Mouse (Mus musculus) forebrain, embryonic 12.5 days (tissue): ENCODE data around the gene Stard9. TPM values are rescaled to one million over a fixed set of nuclear protein-coding genes. Genes with fewer than 3 reads are reported as not detected.
"Not testable (repeated sequence)": the region's sequence is repeated elsewhere in the genome, so short reads cannot be mapped to it uniquely, and the experiment has no call there.

Experiments
- ATAC-seq: fragments of 200-750 bp; cut with Nextera tagmentation; 2 replicates; pipeline ENCODE4 v1.8.0; 2017; ENCODE audit warnings: moderate TSS enrichment; ENCODE audit not compliant: low FRiP score
- H3K27ac ChIP-seq: fragments of 300-500 bp; sonication (generic); 2 replicates; pipeline ENCODE4 v1.5.1; 2016; ENCODE audit warnings: mild to moderate bottlenecking
- H3K27me3 ChIP-seq: fragments of 300-500 bp; sonication (generic); 2 replicates; pipeline ENCODE4 v1.6.1; 2016; ENCODE audit warnings: mild to moderate bottlenecking
- H3K36me3 ChIP-seq: fragments of 300-500 bp; sonication (generic); replicated peaks from 2 replicates; pipeline ENCODE4 v1.6.1; 2016; ENCODE audit warnings: mild to moderate bottlenecking
- H3K4me1 ChIP-seq: fragments of 300-500 bp; sonication (generic); 2 replicates; pipeline ENCODE4 v1.6.1; 2016
- H3K4me2 ChIP-seq: fragments of 300-500 bp; sonication (generic); 2 replicates; pipeline ENCODE4 v1.6.1; 2016; ENCODE audit warnings: mild to moderate bottlenecking, moderate library complexity
- H3K4me3 ChIP-seq: fragments of 300-500 bp; sonication (generic); replicated peaks from 2 replicates; pipeline ENCODE4 v1.5.1; 2016; ENCODE audit warnings: mild to moderate bottlenecking
- H3K9ac ChIP-seq: fragments of 300-500 bp; sonication (generic); 2 replicates; pipeline ENCODE4 v1.6.1; 2016; ENCODE audit warnings: mild to moderate bottlenecking
- H3K9me3 ChIP-seq: fragments of 300-500 bp; sonication (generic); 2 replicates; pipeline ENCODE4 v1.6.1; 2016
- WGBS: fragments of 180-500 bp; shearing (Covaris S2); methylation state at CpG from one replicate; pipeline ENCODE4 v1.1.7; 2016; 5-methylcytosine and 5-hydroxymethylcytosine counted together
- polyA plus RNA-seq: library from polyadenylated mRNA; unstranded; fragments of >200 nt; fragmentation: Nextera tagmentation; extraction: Ambion mirVana; gene quantifications from 2 replicates; pipeline ENCODE4 v1.2.1, GENCODE M21; 2016

Stard9 gene
- polyA plus RNA-seq, 1 experiment from 2014 or later, result 4.7 TPM

GRCm38 (mm10) chr2:120656711-120657110 is 27.8 kb downstream of the Stard9 start:
- Histone ChIP-seq H3K4me1 (no peaks in the 10 kb centered on the region), H3K4me2 (no peak overlapping the region), H3K36me3 (no peaks in the 10 kb centered on the region), H3K9ac (no peak overlapping the region), H3K27ac (no peak overlapping the region), H3K4me3 (no peak overlapping the region), H3K9me3 (no peaks in the 10 kb centered on the region), H3K27me3 (no peaks in the 10 kb centered on the region)
- no peak for ATAC-seq
- WGBS, result 94% methylated on average over 2 of the region's 2 CpGs

DNA sequence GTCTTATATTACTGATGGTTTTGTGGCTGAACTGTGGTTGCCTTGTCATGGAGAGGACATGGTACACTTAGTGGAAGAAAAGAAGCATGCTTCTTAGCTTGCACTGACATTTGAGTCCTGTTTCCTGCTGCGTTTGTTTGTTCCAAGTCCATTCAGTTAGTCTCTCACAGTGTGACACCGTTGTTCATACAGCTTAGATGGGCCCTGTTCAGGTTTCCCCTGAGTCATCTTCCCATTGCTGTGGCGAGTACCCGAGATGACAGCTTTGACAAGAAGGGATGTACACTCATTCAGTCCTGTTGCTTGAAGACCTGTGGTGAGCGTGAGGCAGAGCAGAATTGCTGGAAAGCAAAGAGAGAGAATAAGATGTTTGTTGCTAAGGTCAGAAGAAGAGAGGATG is 29.6 kb downstream of the Stard9 start:
- WGBS, result 71% methylated on average over 5 of the region's 5 CpGs
- H3K4me3 ChIP-seq, result no peak overlapping the region
- ATAC-seq, result no peak
- H3K4me2 ChIP-seq, result no peak overlapping the region
- H3K4me1 ChIP-seq, result no peaks in the 10 kb centered on the region
- H3K27me3 ChIP-seq, result no peaks in the 10 kb centered on the region
- no peak overlapping the region for H3K9ac ChIP-seq
- H3K9me3 ChIP-seq, result no peaks in the 10 kb centered on the region
- no peak overlapping the region for H3K27ac ChIP-seq
- H3K36me3 ChIP-seq, result no peaks in the 10 kb centered on the region

DNA sequence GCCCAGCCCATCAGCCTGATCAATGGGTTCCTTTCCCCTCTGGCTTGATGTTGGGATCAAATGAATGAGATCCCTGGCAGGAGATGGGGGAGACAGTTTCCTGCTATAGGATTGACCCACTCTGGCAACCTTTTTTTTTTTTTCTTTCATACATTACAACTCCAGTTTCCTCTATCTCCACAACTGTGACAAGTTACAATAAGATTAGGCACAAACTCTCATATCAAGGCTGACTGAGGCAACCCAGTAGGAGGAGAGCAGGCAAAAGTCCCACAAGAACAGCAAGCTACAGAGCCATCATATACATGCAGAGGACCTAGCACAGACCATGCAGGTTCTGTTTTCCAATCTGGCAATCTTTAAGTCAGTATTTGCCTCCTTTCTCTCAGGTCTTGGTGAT is 30.4 kb downstream of the Stard9 start:
- no peak overlapping the region for H3K4me3 ChIP-seq
- H3K27ac ChIP-seq, result no peak overlapping the region
- ATAC-seq, result no peak
- H3K4me2 ChIP-seq, result no peak overlapping the region
- H3K9me3 ChIP-seq, result no peaks in the 10 kb centered on the region
- no peak overlapping the region for H3K9ac ChIP-seq
- H3K27me3 ChIP-seq, result no peaks in the 10 kb centered on the region
- H3K36me3 ChIP-seq, result no peaks in the 10 kb centered on the region
- no peaks in the 10 kb centered on the region for H3K4me1 ChIP-seq

- Histone ChIP-seq H3K9ac (no peak overlapping the region), H3K36me3 (no peaks in the 10 kb centered on the region), H3K4me3 (no peak overlapping the region), H3K27me3 (no peaks in the 10 kb centered on the region), H3K4me2 (no peak overlapping the region), H3K4me1 (no peaks in the 10 kb centered on the region), H3K27ac (no peak overlapping the region), H3K9me3 (no peaks in the 10 kb centered on the region)
- no peak for ATAC-seq
- 90% methylated on average over 5 of the region's 5 CpGs for WGBS
Observed at GRCm38 (mm10) chr2:120660486-120661078, 31.7 kb downstream of the Stard9 start.

DNA sequence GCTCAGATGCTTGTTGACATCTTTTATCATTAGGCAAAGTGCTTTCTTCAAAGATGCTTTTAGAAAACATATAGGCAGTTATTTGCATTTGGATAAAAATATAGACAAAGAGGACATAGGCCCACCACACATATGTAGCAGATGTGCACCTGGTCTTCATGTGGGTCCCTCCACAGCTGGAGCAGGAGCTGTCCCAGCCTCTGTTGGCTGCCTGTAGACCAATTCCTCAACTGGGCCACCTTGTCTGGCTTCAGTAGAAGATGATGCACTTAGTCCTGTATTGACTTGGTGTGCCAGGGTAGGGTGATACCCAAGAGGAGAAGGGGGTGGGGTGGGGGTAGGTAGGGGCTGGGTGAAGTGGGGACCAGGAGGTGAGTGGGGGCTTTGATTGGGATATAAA is 33.8 kb downstream of the Stard9 start:
- Histone ChIP-seq H3K4me3 (no peak overlapping the region), H3K9me3 (no peaks in the 10 kb centered on the region), H3K4me2 (no peak overlapping the region), H3K36me3 (no peaks in the 10 kb centered on the region), H3K9ac (no peak overlapping the region), H3K4me1 (no peaks in the 10 kb centered on the region), H3K27ac (no peak overlapping the region), H3K27me3 (no peaks in the 10 kb centered on the region)
- ATAC-seq, result no peak

DNA sequence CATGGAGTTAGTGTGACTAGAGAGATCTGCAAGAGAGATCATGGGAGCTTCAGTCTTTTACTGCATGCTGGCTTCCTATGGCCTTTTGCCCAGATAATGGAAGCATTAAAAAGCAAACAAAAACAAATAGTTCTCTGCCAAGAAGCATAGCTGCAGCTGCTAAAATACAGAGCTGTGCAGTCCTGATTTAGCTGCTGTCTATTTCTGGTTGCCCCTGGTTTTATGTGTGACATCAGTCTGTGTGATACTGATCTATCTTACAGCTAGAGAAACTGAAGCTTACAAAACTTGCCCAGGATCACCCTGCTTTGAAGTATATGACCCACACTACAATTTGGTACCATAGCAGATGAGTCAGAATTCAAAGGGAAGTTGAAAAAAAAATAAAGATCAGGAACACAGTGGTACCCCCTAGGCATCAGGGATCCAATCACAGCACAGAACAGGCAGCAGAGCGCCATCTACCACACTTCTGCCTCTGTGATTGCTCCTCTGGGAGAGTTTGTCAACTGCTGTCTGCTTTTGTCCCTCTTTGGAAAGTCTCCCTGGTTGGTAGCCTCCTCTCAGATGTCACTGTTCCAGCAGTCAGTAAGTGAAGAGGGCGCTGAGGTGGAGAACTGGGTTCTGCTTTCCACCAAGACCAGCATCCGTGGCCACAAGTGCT is 34.7 kb downstream of the Stard9 start:
- Histone ChIP-seq H3K4me2 (no peak overlapping the region), H3K36me3 (no peaks in the 10 kb centered on the region), H3K27me3 (no peaks in the 10 kb centered on the region), H3K9me3 (no peaks in the 10 kb centered on the region), H3K27ac (no peak overlapping the region), H3K9ac (no peak overlapping the region), H3K4me1 (no peaks in the 10 kb centered on the region), H3K4me3 (no peak overlapping the region)
- 78% methylated on average over 3 of the region's 3 CpGs for WGBS
- no peak for ATAC-seq

DNA sequence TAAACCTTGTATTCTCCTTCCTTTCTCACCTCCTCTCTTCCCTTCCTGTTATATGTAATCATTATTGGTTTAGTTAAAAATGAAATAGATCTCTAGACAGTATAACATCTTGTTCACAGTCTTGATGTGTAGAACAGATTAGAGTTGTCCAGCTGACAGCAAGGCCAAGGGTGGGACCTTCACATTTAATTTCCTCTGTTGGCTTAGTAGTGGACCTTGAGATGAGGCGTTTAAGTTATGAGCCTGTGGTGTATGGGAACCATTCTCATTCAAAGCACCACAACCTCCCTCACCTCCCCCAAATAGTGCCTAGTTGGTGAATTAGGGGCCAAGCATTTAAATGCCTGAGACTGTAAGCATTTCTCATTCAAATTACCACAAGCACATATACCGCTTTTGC is 38.5 kb downstream of the Stard9 start:
- H3K27me3 ChIP-seq, result no peaks in the 10 kb centered on the region
- no peak overlapping the region for H3K4me3 ChIP-seq
- no peak overlapping the region for H3K4me2 ChIP-seq
- no peaks in the 10 kb centered on the region for H3K36me3 ChIP-seq
- no peak overlapping the region for H3K27ac ChIP-seq
- H3K9ac ChIP-seq, result no peak overlapping the region
- no peak for ATAC-seq
- H3K9me3 ChIP-seq, result no peaks in the 10 kb centered on the region
- H3K4me1 ChIP-seq, result no peaks in the 10 kb centered on the region
- WGBS, result 83% methylated on average over 2 of the region's 2 CpGs

DNA sequence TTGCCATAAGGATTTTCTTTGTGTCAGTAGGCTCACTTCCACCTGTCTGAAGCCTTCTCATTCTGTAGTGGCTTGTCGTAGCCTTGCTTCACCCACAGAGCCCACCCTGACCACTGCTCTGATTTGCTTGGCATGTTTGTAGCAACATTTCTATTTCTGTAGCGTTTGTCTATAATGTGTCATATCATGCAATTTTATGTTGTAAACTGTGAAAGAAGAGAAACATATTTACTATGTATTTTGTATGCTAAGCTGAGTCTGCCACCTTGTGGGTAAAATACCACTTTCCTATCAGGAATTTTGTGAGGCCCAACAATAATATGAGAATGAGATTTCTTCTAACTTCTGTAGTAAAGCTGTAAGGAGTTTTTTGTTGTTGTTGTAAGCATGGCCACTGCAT is 41.3 kb downstream of the Stard9 start:
- no peak overlapping the region for H3K9ac ChIP-seq
- 87% methylated on average over 2 of the region's 2 CpGs for WGBS
- no peaks in the 10 kb centered on the region for H3K9me3 ChIP-seq
- H3K27ac ChIP-seq, result no peak overlapping the region
- no peaks in the 10 kb centered on the region for H3K4me1 ChIP-seq
- H3K4me2 ChIP-seq, result no peak overlapping the region
- no peak overlapping the region for H3K4me3 ChIP-seq
- ATAC-seq, result no peak
- H3K27me3 ChIP-seq, result no peaks in the 10 kb centered on the region
- no peaks in the 10 kb centered on the region for H3K36me3 ChIP-seq

- not testable (repeated sequence) for H3K27ac ChIP-seq, H3K36me3 ChIP-seq, H3K27me3 ChIP-seq, H3K4me2 ChIP-seq, H3K4me1 ChIP-seq, H3K9ac ChIP-seq, H3K9me3 ChIP-seq, H3K4me3 ChIP-seq, ATAC-seq
- 94% methylated on average over 7 of the region's 7 CpGs for WGBS
Observed at GRCm38 (mm10) chr2:120681151-120681550, 52.2 kb downstream of the Stard9 start.

DNA sequence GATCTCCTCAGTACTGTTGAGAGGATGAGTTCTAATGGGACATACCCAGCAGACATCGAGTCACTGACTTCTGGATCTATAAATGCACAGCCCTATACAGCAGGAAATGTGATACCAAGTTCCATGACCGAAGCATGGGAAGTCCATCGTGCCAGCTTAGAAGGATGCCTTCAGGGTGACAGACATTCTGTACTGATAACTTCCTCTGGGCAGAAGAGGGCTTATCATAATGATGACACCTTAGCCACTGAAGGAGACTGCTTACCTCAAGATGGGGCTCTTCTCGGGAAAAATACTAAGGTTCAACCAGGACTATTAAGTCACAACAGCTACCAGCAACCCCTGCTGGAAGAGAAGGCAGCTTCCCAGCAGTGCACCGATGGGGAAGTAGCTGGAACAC is 68.8 kb downstream of the Stard9 start:
- WGBS, result 89% methylated on average over 5 of the region's 5 CpGs
- no peak for ATAC-seq
- no peaks in the 10 kb centered on the region for H3K4me1 ChIP-seq
- H3K4me3 ChIP-seq, result no peak overlapping the region
- H3K27me3 ChIP-seq, result no peaks in the 10 kb centered on the region
- H3K36me3 ChIP-seq, result peaks cover 10% of the 10 kb centered on the region
- H3K27ac ChIP-seq, result no peak overlapping the region
- no peaks in the 10 kb centered on the region for H3K9me3 ChIP-seq
- no peak overlapping the region for H3K9ac ChIP-seq
- H3K4me2 ChIP-seq, result no peak overlapping the region

DNA sequence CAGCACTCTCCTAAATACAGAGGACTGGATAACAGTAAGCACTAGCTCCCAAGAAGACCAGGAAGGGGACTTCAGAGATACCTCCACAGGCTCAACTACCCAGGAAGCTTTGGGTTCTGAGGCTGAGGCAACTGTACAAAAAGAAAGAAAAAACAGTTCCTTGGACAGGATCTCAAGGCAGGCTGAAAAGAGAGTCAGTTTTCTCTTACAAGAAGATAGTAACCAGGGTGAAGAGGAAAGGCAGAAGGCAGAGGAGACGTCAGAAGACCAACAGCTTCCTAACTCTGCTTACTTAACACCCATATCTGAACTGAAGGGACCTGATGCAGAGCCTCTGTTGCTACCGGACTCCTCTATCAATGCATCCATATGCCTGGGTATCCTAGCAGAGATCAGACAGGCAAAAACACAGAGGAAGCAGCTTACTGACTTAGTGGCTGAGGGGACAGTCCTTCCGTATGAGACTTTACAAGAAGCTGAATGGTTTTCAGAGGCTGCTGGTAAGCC is 71.5 kb downstream of the Stard9 start:
- H3K27me3 ChIP-seq, result no peaks in the 10 kb centered on the region
- H3K4me2 ChIP-seq, result no peak overlapping the region
- ATAC-seq, result no peak
- H3K4me1 ChIP-seq, result no peaks in the 10 kb centered on the region
- H3K36me3 ChIP-seq, result peaks cover 10% of the 10 kb centered on the region
- no peaks in the 10 kb centered on the region for H3K9me3 ChIP-seq
- 90% methylated on average over 3 of the region's 3 CpGs for WGBS
- H3K27ac ChIP-seq, result no peak overlapping the region
- no peak overlapping the region for H3K9ac ChIP-seq
- no peak overlapping the region for H3K4me3 ChIP-seq

DNA sequence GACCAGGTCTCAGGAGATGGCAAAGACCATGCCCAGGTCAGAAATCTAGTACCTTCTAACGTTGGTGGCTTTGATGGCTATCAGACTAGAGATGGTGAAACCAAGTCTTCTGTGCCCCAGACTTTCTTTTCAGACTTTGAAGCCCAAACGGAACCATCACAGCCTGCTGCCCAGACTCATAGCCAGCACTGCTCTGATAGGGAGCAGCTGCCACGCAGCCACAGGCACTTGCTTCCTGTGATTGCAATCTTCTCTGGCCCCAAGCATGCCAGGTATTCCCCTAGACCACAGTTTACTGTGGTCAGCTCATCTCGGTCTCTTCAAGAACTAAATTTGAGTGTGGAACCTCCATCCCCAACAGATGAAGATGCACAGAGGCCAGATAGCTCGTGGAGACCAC is 73.8 kb downstream of the Stard9 start:
- H3K27me3 ChIP-seq, result no peaks in the 10 kb centered on the region
- WGBS, result 74% methylated on average over 5 of the region's 5 CpGs
- no peaks in the 10 kb centered on the region for H3K9me3 ChIP-seq
- no peak overlapping the region for H3K27ac ChIP-seq
- no peak overlapping the region for H3K4me2 ChIP-seq
- H3K36me3 ChIP-seq, result 0 out of 2 replicates have a peak, but pooled peaks cover 8% of the 10 kb centered on the region
- no peak for ATAC-seq
- no peak overlapping the region for H3K9ac ChIP-seq
- H3K4me3 ChIP-seq, result no peak overlapping the region
- H3K4me1 ChIP-seq, result no peaks in the 10 kb centered on the region

DNA sequence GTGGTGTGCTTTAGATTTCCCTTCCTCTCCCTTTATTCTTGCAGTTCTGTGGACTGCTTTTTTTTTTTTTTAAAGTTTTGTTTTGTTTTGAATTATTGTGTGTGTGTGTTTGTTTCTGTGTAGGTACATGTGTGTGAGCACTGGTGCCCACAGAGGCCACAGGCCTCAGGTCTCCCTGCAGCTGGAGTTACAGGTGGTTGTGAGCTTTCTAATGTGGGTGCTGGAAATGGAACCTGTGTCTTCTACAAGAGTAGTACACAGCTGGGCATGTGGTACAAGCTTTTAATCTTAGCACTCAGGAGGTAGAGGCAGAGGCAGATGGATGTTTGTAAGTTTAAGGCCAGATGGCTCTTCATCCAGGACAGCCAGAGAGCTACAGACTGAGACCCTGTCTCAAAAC is 78.1 kb downstream of the Stard9 start:
- no peak overlapping the region for H3K4me3 ChIP-seq
- 0 out of 2 replicates have a peak, but pooled peaks cover 5% of the 10 kb centered on the region for H3K36me3 ChIP-seq
- ATAC-seq, result no peak
- H3K9ac ChIP-seq, result no peak overlapping the region
- H3K4me1 ChIP-seq, result no peaks in the 10 kb centered on the region
- H3K27ac ChIP-seq, result no peak overlapping the region
- no peaks in the 10 kb centered on the region for H3K9me3 ChIP-seq
- H3K4me2 ChIP-seq, result no peak overlapping the region
- no peaks in the 10 kb centered on the region for H3K27me3 ChIP-seq
